Mouse (Mus musculus): ENCODE measurements around the gene Eif3g. TPM values are rescaled to one million over a fixed set of nuclear protein-coding genes. Genes with fewer than 3 reads are reported as not detected.

Eif3g gene
- 283 and 327 TPM in 2 replicates for polyA plus RNA-seq (2015; fragmentation: Nextera tagmentation; extraction: Ambion mirVana)

DNA sequence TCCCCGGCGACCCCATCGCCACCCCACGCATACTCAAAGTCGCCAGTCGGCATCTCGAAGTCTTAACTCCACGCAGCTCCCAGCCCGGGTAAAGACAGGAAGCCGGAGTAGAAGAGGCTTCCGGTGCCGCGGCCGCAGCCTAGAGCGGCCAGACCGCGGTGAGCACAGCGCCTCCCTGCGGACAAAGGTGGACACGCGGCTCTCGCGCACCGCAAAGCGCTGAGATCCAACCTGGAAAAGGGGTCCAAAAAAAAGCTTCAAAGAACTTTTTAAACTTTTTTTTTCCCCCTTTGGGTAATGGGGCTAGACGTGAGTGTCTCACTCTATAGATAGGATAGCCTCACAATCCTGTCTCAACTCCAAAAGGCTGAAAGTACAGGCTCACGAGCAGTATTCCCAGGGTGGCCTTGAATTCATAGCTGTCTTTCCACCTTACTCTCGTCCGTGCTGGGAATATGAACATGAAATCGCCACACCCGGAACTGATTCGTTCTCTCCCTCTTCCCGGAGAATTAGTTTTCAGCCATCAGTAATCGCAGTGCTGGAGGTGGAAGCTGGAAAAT, at the start of gene Eif3g:
Gene Eif3g, minus strand, starts transcription at position 113 of the 563 bp plus-strand sequence.
- H3K27me3 ChIP-seq (replicated peaks) = no peaks in the 10 kb centered on the region
- WGBS = 4% methylated on average over 34 of the region's 34 CpGs
- H3K4me1 ChIP-seq = peaks cover 15% of the 10 kb centered on the region; the same call in 1 of the 2 replicates
- peak within 1 kb of the TSS; percentile 92 for H3K4me3 ChIP-seq (replicated peaks)
- H3K4me2 ChIP-seq = peak within 1 kb of the TSS; percentile 75
- H3K27ac ChIP-seq = 0 out of 2 replicates have a peak within 1 kb of the TSS, but pooled peaks have one; percentile 65
- H3K36me3 ChIP-seq = peaks cover 27% of the 10 kb centered on the region
- H3K9ac ChIP-seq = peak within 1 kb of the TSS; percentile 96
- H3K9me3 ChIP-seq = no peaks in the 10 kb centered on the region
- ATAC-seq (ENCODE audit: insufficient read depth, low FRiP score, low read depth) = peak; percentile 85

DNA sequence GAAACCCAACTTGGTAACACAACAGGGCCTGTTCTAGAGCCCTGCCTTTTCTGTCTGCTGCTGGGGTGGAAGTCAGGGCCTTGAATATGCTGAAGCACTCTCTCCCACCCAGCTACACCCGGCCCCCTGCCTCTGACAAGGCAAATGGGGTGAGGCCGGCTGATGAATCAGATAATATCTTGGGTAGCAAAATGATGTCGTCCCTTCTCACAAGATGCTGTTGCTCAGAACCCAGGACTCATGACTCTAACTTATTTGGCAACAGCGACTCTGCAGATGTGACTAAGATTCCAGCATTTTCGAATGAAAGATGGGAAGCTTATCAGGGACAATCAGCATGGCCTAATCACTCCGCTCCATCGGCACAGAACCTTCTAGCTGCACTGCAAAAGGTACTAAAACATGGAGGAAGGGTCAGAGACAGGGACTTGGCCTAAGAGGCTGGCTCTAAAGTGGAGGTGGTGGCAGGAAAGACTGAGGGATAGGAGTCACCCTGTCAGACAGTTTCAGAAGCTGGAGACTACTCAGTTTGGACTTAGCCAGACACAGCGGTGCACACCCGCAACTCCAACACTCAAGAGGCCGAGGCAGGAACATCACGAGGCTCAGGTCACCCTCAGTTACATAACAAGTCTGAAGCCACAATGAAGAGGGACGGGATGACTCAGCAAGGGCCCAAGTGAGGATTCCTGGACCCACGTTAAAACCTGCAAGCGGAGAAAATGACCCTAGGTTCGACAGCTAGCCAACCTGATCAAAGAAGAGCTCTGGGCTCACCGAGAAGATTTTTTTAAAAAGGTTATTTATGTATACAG, 47.9 kb upstream of the Eif3g start:
- Histone ChIP-seq H3K4me2 (no peak overlapping the region), H3K27ac (no peak overlapping the region), H3K36me3 (peaks cover 11% of the 10 kb centered on the region), H3K4me3 (replicated peaks) (no peak overlapping the region), H3K27me3 (replicated peaks) (no peaks in the 10 kb centered on the region), H3K4me1 (peaks cover 12% of the 10 kb centered on the region), H3K9me3 (no peaks in the 10 kb centered on the region), H3K9ac (no peak overlapping the region)
- ATAC-seq (ENCODE audit: insufficient read depth, low FRiP score, low read depth) = no peak
- WGBS = 76% methylated on average over 16 of the region's 16 CpGs

DNA sequence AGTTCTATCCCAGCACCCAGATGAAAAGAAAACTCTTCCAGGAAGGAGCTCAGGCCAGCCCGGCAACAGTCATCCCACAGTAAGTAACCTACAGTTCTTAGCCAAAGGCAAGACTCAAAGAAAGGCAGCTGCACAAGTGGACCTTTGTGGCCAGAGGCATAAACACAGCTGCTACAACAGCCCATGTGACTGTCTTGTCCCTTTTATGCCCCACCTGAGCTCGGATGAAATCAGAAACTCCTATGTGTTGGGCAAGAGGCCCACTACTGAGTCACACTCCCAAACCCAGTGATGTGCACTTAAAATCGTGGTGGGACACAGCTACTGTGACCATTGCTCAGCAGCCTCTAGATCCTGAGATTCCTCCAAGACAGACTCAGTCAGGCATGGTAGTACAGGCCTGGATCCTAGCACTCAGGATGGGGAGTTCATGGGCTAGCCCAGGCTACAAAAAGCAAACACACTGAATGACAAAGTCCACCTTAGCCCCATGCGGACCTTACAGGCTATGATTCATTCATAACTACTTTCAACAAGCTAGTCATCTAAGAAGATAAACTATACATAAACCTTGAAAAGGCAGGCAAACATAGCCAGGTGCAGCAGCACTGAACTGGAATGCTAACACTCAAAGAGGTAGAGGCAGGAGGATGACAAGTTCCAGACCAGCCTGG, 46.4 kb upstream of the Eif3g start:
- Histone ChIP-seq H3K4me2 (no peak overlapping the region), H3K4me1 (peaks cover 6% of the 10 kb centered on the region), H3K9ac (no peak overlapping the region), H3K4me3 (replicated peaks) (no peak overlapping the region), H3K36me3 (peaks cover 26% of the 10 kb centered on the region), H3K9me3 (no peaks in the 10 kb centered on the region), H3K27ac (no peak overlapping the region), H3K27me3 (replicated peaks) (no peaks in the 10 kb centered on the region)
- WGBS = 45% methylated on average over 4 of the region's 4 CpGs
- 0 out of 2 replicates have a peak, but pooled peaks have one; percentile 8 for ATAC-seq (ENCODE audit: insufficient read depth, low FRiP score, low read depth)

DNA sequence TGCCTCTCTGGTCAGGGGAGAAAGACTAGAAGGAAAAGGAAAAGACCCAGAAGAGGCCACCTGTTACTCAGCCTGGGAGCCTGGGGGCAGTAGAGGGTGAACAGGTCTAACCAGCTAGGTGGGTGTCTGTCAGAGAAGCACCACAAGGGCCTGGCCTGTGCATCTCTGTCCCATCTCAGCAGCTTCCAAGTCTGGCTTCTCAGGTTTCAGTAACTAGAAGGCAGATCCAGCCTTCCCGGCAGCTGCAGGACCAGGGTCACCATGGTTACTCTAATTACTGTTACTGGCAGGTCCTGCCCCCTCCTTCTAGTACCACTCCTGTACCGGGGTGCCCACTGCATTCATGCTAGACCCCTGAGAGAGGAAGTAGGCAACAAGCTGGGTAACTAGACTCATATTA, 45.5 kb upstream of the Eif3g start:
- WGBS = 19% methylated on average over 2 of the region's 2 CpGs
- H3K4me2 ChIP-seq = no peak overlapping the region
- H3K36me3 ChIP-seq = peaks cover 33% of the 10 kb centered on the region
- H3K9ac ChIP-seq = no peak overlapping the region
- H3K27me3 ChIP-seq (replicated peaks) = no peaks in the 10 kb centered on the region
- H3K27ac ChIP-seq = no peak overlapping the region; the same call in 1 of the 2 replicates
- ATAC-seq (ENCODE audit: insufficient read depth, low FRiP score, low read depth) = no peak; the same call in 1 of the 2 replicates
- peaks cover 4% of the 10 kb centered on the region for H3K4me1 ChIP-seq
- H3K4me3 ChIP-seq (replicated peaks) = no peak overlapping the region
- no peaks in the 10 kb centered on the region for H3K9me3 ChIP-seq

DNA sequence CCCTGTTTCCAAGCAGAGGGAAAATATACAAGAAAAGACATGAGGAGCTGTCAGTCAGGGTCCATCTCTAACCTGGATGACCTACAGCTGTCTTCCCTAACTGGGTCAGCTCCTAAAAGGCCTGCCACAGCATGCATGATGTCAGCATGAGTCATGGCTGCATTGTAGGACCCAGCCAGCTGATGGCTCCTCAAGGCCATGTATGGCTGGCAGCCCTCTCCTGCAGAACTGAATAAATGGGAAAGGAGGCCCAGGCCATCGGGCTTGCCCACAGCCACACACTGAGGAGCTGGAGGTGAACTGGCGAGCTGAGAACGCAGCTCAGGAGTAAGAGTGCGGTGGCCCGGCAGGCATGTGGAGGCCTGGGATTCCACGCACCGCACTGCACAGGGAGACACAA, 45.0 kb upstream of the Eif3g start:
- Histone ChIP-seq H3K9me3 (no peaks in the 10 kb centered on the region), H3K4me1 (peaks cover 4% of the 10 kb centered on the region), H3K27me3 (replicated peaks) (no peaks in the 10 kb centered on the region), H3K27ac (peak overlapping the region; percentile 32; the same call in 1 of the 2 replicates), H3K4me3 (replicated peaks) (no peak overlapping the region), H3K36me3 (peaks cover 38% of the 10 kb centered on the region), H3K9ac (no peak overlapping the region), H3K4me2 (no peak overlapping the region)
- 87% methylated on average over 7 of the region's 7 CpGs for WGBS
- ATAC-seq (ENCODE audit: insufficient read depth, low FRiP score, low read depth) = no peak

DNA sequence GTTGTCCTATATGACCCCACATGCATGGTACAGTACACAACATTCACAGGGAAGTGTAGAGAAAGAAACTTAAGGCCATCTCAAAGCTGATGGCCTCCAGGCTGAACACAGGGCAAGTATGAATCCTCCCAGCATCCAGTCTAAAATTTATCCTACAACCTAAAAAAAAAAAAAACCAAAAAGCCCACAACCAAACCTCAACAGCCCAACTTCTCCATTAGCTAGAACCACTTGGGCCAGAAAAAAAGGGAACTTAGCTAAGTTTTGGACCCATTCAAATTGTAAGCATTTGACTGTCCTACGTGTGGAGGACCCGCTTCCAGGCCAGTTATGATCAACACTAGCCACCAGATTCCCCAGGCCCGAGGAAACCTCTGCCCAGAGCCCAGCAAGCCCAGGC, 24.8 kb upstream of the Eif3g start:
- no peak overlapping the region for H3K4me3 ChIP-seq (replicated peaks)
- no peak for ATAC-seq (ENCODE audit: insufficient read depth, low FRiP score, low read depth)
- WGBS = 87% methylated on average over 3 of the region's 3 CpGs
- H3K9ac ChIP-seq = no peak overlapping the region
- no peaks in the 10 kb centered on the region for H3K9me3 ChIP-seq
- no peaks in the 10 kb centered on the region for H3K27me3 ChIP-seq (replicated peaks)
- H3K27ac ChIP-seq = no peak overlapping the region
- no peak overlapping the region for H3K4me2 ChIP-seq
- H3K36me3 ChIP-seq = peaks cover 85% of the 10 kb centered on the region
- no peaks in the 10 kb centered on the region for H3K4me1 ChIP-seq

DNA sequence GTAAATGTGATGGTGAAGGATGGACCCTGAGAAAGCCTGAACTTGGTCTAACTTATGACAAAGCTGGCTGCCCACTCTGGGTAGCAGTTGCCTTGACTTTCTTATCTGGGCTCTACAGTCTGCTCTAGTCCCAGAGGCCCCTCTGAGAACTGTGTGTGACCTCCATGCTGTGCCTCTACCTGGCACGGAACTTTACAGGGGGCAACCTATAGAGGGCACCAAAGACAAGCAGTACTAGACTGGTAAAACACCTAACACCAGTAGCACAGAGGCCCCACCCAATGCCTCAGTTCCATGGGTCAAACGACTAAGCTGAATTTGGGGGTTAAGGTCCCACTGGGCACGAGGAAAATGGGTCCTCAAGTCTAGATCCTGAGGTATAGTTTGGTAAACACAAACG, 17.7 kb upstream of the Eif3g start:
- Histone ChIP-seq H3K9ac (no peak overlapping the region), H3K36me3 (peaks cover 87% of the 10 kb centered on the region), H3K27ac (no peak overlapping the region), H3K9me3 (no peaks in the 10 kb centered on the region), H3K4me3 (replicated peaks) (no peak overlapping the region), H3K4me2 (no peak overlapping the region), H3K4me1 (no peaks in the 10 kb centered on the region), H3K27me3 (replicated peaks) (no peaks in the 10 kb centered on the region)
- ATAC-seq (ENCODE audit: insufficient read depth, low FRiP score, low read depth) = no peak
- 75% methylated on average over 4 of the region's 4 CpGs for WGBS

DNA sequence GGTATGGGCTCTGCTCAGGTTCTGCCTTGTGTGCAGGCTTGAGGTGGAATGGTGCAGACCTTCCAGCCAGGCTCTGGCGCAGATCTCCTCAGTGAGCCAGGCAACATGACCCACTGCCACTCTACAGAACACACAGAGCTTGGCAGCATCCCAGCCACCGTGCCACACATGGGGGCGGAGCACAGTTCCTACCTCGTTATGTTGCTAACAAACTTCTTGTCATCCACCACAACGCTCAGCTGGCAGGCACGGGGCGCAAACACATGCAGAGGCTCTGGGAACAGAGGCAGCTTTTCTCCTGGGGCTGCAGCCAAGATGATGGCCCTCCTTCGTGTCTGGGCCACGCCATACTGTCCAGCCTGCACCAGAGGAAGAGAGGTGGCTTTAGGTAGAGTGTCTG, 11.5 kb upstream of the Eif3g start:
- H3K4me3 ChIP-seq (replicated peaks) = no peak overlapping the region
- peaks cover 91% of the 10 kb centered on the region for H3K36me3 ChIP-seq
- no peaks in the 10 kb centered on the region for H3K4me1 ChIP-seq
- H3K9ac ChIP-seq = no peak overlapping the region
- no peak for ATAC-seq (ENCODE audit: insufficient read depth, low FRiP score, low read depth)
- no peaks in the 10 kb centered on the region for H3K9me3 ChIP-seq
- H3K27me3 ChIP-seq (replicated peaks) = no peaks in the 10 kb centered on the region
- 91% methylated on average over 9 of the region's 9 CpGs for WGBS
- H3K27ac ChIP-seq = no peak overlapping the region
- H3K4me2 ChIP-seq = no peak overlapping the region

DNA sequence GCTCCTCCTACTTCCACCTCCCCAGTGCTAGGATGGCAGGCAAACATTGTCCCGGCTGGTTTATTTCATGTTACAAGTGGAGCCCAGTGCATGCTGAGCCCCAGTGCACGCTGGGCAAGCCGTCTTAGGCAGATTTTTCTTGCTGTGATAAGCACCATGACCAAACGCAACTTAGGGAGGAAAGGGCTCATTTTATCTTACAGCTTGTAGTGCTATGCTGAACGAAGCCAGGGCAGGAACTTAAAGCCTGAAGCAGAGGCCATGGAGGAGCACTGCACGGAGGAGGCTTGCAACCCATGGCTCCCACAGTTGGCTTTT, 3.7 kb upstream of the Eif3g start:
- H3K27me3 ChIP-seq (replicated peaks) = no peaks in the 10 kb centered on the region
- H3K4me1 ChIP-seq = peaks cover 13% of the 10 kb centered on the region; the same call in 1 of the 2 replicates
- H3K9me3 ChIP-seq = no peaks in the 10 kb centered on the region
- no peak overlapping the region for H3K9ac ChIP-seq
- H3K4me3 ChIP-seq (replicated peaks) = no peak overlapping the region
- peaks cover 16% of the 10 kb centered on the region for H3K36me3 ChIP-seq
- H3K27ac ChIP-seq = no peak overlapping the region; the same call in 1 of the 2 replicates
- WGBS = 16% methylated on average over 6 of the region's 6 CpGs
- peak overlapping the region; percentile 24; the same call in 1 of the 2 replicates for H3K4me2 ChIP-seq
- no peak for ATAC-seq (ENCODE audit: insufficient read depth, low FRiP score, low read depth)

DNA sequence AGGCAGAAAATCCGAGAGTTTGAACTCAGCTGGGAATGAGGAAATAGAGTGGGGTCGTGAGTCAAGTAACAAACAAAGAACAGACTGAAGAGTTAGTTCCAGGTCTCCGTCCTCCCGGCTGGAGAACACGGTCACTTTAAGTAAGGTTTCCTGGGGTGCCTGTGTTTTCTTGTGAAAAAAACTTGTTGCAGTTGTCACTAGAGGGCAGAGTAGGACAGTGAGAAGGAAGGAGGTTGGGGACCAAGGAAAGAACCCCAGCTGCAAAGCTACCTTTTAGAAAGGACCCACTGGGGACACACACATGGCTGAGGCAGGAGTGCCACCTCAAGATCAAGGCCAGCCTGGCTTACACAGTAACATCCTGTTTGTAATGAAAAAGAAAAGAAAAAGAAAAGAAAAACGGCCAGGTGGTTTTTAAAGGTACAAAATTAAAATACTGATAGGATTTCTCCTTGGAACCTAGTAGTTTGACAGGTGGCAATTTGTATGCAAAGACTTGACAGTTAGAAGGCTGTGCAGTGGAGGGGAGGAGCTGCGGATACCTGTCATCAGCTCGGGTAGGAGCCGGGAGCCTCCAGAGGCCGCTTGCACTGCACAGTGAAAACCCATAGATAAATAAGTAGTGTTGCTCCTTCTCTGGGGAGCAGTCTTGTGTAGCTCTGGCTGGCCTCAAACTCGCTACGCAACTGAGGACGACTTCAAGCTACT, 3.2 kb upstream of the Eif3g start:
- Histone ChIP-seq H3K27ac (no peak overlapping the region), H3K36me3 (peaks cover 12% of the 10 kb centered on the region), H3K4me1 (peaks cover 15% of the 10 kb centered on the region; the same call in 1 of the 2 replicates), H3K4me3 (replicated peaks) (no peak overlapping the region), H3K4me2 (peak overlapping the region; percentile 24; the same call in 1 of the 2 replicates), H3K9me3 (no peaks in the 10 kb centered on the region), H3K27me3 (replicated peaks) (no peaks in the 10 kb centered on the region), H3K9ac (no peak overlapping the region)
- no peak for ATAC-seq (ENCODE audit: insufficient read depth, low FRiP score, low read depth)
- WGBS = 8% methylated on average over 13 of the region's 13 CpGs

DNA sequence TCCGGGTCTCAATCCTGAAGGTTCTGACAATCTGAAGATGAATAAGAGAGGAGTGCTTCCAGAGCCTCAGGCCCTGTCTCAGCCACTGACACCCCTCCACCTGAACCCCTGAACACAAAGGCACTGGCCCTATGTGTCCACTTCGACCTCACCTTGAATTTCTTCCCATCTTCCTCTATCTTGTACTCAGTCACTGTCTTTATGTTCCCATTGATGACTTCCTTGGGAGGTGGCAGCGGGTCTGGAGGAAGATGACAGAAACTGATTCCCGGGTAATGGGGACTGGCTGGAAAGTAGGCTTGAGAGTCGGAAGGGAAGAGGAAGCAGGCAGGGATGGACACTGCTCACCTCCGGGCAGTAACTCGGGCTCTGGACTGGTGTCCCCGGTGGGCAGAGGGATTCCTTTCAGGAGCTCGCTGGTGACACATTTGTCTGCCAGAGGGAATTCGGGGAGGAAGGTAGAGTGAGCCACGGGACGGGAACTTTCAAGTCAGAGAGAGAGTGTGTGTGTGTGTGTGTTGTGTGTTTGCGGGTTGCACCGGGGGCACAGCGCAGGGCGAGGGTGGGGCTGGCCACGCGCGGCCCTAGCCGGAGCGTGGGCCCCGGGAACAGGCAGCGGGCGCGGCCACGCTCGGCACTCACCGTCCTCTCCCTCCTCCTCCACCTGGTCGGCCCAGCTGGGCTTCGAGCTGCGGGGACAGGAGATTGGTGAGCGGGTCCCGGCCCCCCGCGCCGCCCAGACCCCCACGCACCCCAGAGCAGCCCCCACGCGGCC, 500 bp downstream of the Eif3g start:
- Histone ChIP-seq H3K4me1 (peaks cover 15% of the 10 kb centered on the region; the same call in 1 of the 2 replicates), H3K36me3 (peaks cover 33% of the 10 kb centered on the region), H3K9ac (peak overlapping the region; percentile 96), H3K4me2 (peak overlapping the region; percentile 75), H3K4me3 (replicated peaks) (peak overlapping the region; percentile 92), H3K9me3 (no peaks in the 10 kb centered on the region), H3K27ac (0 out of 2 replicates have a peak overlapping the region, but pooled peaks have one; percentile 65), H3K27me3 (replicated peaks) (no peaks in the 10 kb centered on the region)
- peak; percentile 45 for ATAC-seq (ENCODE audit: insufficient read depth, low FRiP score, low read depth)
- 3% methylated on average over 38 of the region's 39 CpGs for WGBS

Data from stomach, embryonic 15.5 days (tissue).